14 mouse cellular contexts compared by ENCODE assay signal in genomic region chr8:125197341-125198002, GRCm38 (mm10).
DNase-seq lines count a peak whose midpoint lies in the region; ATAC-seq and TF ChIP-seq lines count a peak whose summit lies in the region.
"Had no signal": no experiment of that assay in that cellular context is flagged by ENCODE, and none has a peak within 500 bp of the region (broad histone marks: within the 10 kb centered on the region; RNA-seq: fewer than 3 reads in every experiment).

No protein-coding gene starts in this region.

- H3K27me3 ChIP-seq in hindbrain, embryonic 10.5 days (ENCODE audit: insufficient read depth, poor library complexity, severe bottlenecking): peaks cover 8% of the 10 kb centered on the region
- H3K27me3 ChIP-seq in hindbrain, embryonic 12.5 days: peaks cover 6% of the 10 kb centered on the region
- no peaks in the 10 kb centered on the region for H3K27me3 ChIP-seq in lung, postnatal 0 days (replicated peaks; ENCODE audit: insufficient read depth, low read length)
- H3K27me3 ChIP-seq in heart, embryonic 15.5 days: no peaks in the 10 kb centered on the region
- H3K27me3 ChIP-seq in kidney, postnatal 0 days (ENCODE audit: insufficient read depth, low read length): no peaks in the 10 kb centered on the region

- TF ChIP-seq EP300 in lung, postnatal 0 days (IDR thresholded peaks at IDR 0.05): no peak

- 67% methylated on average over 7 of the region's 7 CpGs for WGBS in hindbrain, embryonic 10.5 days
- WGBS in hindbrain, embryonic 12.5 days: 67% methylated on average over 7 of the region's 7 CpGs
- WGBS in lung, postnatal 0 days: 65% methylated on average over 7 of the region's 7 CpGs
- 70% methylated on average over 7 of the region's 7 CpGs for WGBS in heart, embryonic 15.5 days
- WGBS in kidney, postnatal 0 days: 49% methylated on average over 7 of the region's 7 CpGs

- no peak overlapping the region for H3K9ac ChIP-seq in hindbrain, embryonic 12.5 days
- H3K9ac ChIP-seq in lung, postnatal 0 days (replicated peaks; ENCODE audit: low read depth): no peak overlapping the region
- H3K9ac ChIP-seq in heart, embryonic 15.5 days: no peak overlapping the region
- H3K9ac ChIP-seq in kidney, postnatal 0 days (ENCODE audit: low read depth, low read length): no peak overlapping the region
- H3K9ac ChIP-seq: liver, embryonic 12.5 days had no signal

- no peaks in the 10 kb centered on the region for H3K36me3 ChIP-seq in hindbrain, embryonic 10.5 days
- no peaks in the 10 kb centered on the region for H3K36me3 ChIP-seq in hindbrain, embryonic 12.5 days
- H3K36me3 ChIP-seq in lung, postnatal 0 days (ENCODE audit: insufficient read depth, low read length): no peaks in the 10 kb centered on the region
- H3K36me3 ChIP-seq in heart, embryonic 15.5 days: no peaks in the 10 kb centered on the region
- no peaks in the 10 kb centered on the region for H3K36me3 ChIP-seq in kidney, postnatal 0 days (ENCODE audit: insufficient read depth, low read length)
- H3K36me3 ChIP-seq: liver, embryonic 12.5 days had no signal

- no peak for ATAC-seq in hindbrain, embryonic 12.5 days (ENCODE audit: low FRiP score)
- peak; percentile 46; the same call in 1 of the 2 replicates for ATAC-seq in lung, postnatal 0 days
- ATAC-seq in heart, embryonic 15.5 days (replicated peaks; ENCODE audit: insufficient number of reproducible peaks, insufficient read depth, low FRiP score, low read depth): no peak
- no peak for ATAC-seq in kidney, postnatal 0 days (replicated peaks; ENCODE audit: low FRiP score, low read depth)
- ATAC-seq: activated CD4-positive, CD25-positive, alpha-beta regulatory T cell, adult 4 months; CD4-positive, CD25-positive, alpha-beta regulatory T cell, adult 4 months; liver, embryonic 12.5 days had no signal

- no peak for DNase-seq in hindbrain, embryonic 10.5 days (ENCODE audit: low spot score)
- DNase-seq in lung, postnatal 0 days (ENCODE audit: low spot score): peak; percentile 5
- DNase-seq in lung, postnatal 4 days: no peak
- DNase-seq in kidney, postnatal 0 days (ENCODE audit: low spot score): peak; percentile 72
- no peak for DNase-seq in right cerebral cortex, postnatal 14 days
- no peak for DNase-seq in right cerebral cortex, postnatal 36 days (ENCODE audit: low spot score in 2 of 2)
- DNase-seq: cerebellum, adult 2 months had no signal

- H3K9me3 ChIP-seq in hindbrain, embryonic 10.5 days: no peaks in the 10 kb centered on the region
- no peaks in the 10 kb centered on the region for H3K9me3 ChIP-seq in hindbrain, embryonic 12.5 days (replicated peaks)
- no peaks in the 10 kb centered on the region for H3K9me3 ChIP-seq in lung, postnatal 0 days (ENCODE audit: low read length)
- no peaks in the 10 kb centered on the region for H3K9me3 ChIP-seq in heart, embryonic 15.5 days (replicated peaks)
- no peaks in the 10 kb centered on the region for H3K9me3 ChIP-seq in kidney, postnatal 0 days (replicated peaks; ENCODE audit: low read length)
- H3K9me3 ChIP-seq: liver, embryonic 12.5 days had no signal

- peak overlapping the region; percentile 69; the same call in 1 of the 2 replicates for H3K27ac ChIP-seq in hindbrain, embryonic 10.5 days
- H3K27ac ChIP-seq in hindbrain, embryonic 12.5 days: no peak overlapping the region
- H3K27ac ChIP-seq in lung, postnatal 0 days (ENCODE audit: low read length): peak overlapping the region; percentile 58; the same call in 1 of the 2 replicates
- H3K27ac ChIP-seq in heart, embryonic 15.5 days: peak overlapping the region; percentile 65; the same call in 1 of the 2 replicates
- H3K27ac ChIP-seq in kidney, postnatal 0 days: peak overlapping the region; percentile 75
- H3K27ac ChIP-seq: liver, embryonic 12.5 days; macrophage had no signal

- H3K4me3 ChIP-seq in hindbrain, embryonic 10.5 days: no peak overlapping the region
- H3K4me3 ChIP-seq in hindbrain, embryonic 12.5 days: no peak overlapping the region
- H3K4me3 ChIP-seq in lung, postnatal 0 days (ENCODE audit: low read depth, low read length): no peak overlapping the region
- no peak overlapping the region for H3K4me3 ChIP-seq in heart, embryonic 15.5 days
- no peak overlapping the region for H3K4me3 ChIP-seq in kidney, postnatal 0 days (replicated peaks; ENCODE audit: low read depth, low read length)
- H3K4me3 ChIP-seq: erythroblast, embryonic 14.5 days; liver, embryonic 12.5 days had no signal

- H3K4me1 ChIP-seq in hindbrain, embryonic 10.5 days (replicated peaks): peaks cover 58% of the 10 kb centered on the region
- H3K4me1 ChIP-seq in hindbrain, embryonic 12.5 days: peaks cover 33% of the 10 kb centered on the region
- H3K4me1 ChIP-seq in lung, postnatal 0 days (ENCODE audit: insufficient read depth, low read depth, low read length): no peaks in the 10 kb centered on the region; the same call in 1 of the 2 replicates
- peaks cover 38% of the 10 kb centered on the region for H3K4me1 ChIP-seq in heart, embryonic 15.5 days (replicated peaks)
- peaks cover 28% of the 10 kb centered on the region for H3K4me1 ChIP-seq in kidney, postnatal 0 days (replicated peaks; ENCODE audit: insufficient read depth, low read length)

- no peak overlapping the region for H3K4me2 ChIP-seq in hindbrain, embryonic 12.5 days (replicated peaks)
- H3K4me2 ChIP-seq in lung, postnatal 0 days (replicated peaks; ENCODE audit: low read depth, low read length): no peak overlapping the region
- H3K4me2 ChIP-seq in heart, embryonic 15.5 days: no peak overlapping the region
- H3K4me2 ChIP-seq in kidney, postnatal 0 days (ENCODE audit: low read length): no peak overlapping the region
- H3K4me2 ChIP-seq: liver, embryonic 12.5 days had no signal

- TF ChIP-seq CTCF in lung, postnatal 0 days (IDR thresholded peaks at IDR 0.05): no peak
- no peak for TF ChIP-seq CTCF in kidney, postnatal 0 days (IDR thresholded peaks at IDR 0.05; ENCODE audit: low read depth)

Comparison
In these comparisons a context has a peak if more than half of its experiments do, and no peak if none do; other contexts are left out.
1. DNase-seq: peak in lung, postnatal 0 days (single experiment) and kidney, postnatal 0 days (single experiment); none in hindbrain, embryonic 10.5 days (single experiment), lung, postnatal 4 days (0 of 2), right cerebral cortex, postnatal 14 days (single experiment) and right cerebral cortex, postnatal 36 days (0 of 2).